In genomic region chr11:86628448-86628847, GRCm38 (mm10) we compare ENCODE assay signal across 26 mouse cellular contexts. TPM values are rescaled to one million over a fixed set of nuclear protein-coding genes. Genes with fewer than 3 reads are reported as not detected.
A peak's percentile ranks its signal among the peaks of the same experiment; 100 is the strongest.
DNase-seq lines count a peak whose midpoint lies in the region; ATAC-seq and TF ChIP-seq lines count a peak whose summit lies in the region.
"Had no signal": no experiment of that assay in that cellular context is flagged by ENCODE, and none has a peak within 500 bp of the region (broad histone marks: within the 10 kb centered on the region; RNA-seq: fewer than 3 reads in every experiment).

No protein-coding gene starts in this region.

- H3K4me2 ChIP-seq in kidney, embryonic 16.5 days (replicated peaks; ENCODE audit: low read depth, low read length): no peak overlapping the region
- no peak overlapping the region for H3K4me2 ChIP-seq in kidney, embryonic 14.5 days (replicated peaks; ENCODE audit: low read depth, low read length)
- H3K4me2 ChIP-seq in liver, embryonic 12.5 days: 0 out of 2 replicates have a peak overlapping the region, but pooled peaks have one; percentile 8
- no peak overlapping the region for H3K4me2 ChIP-seq in liver, postnatal 0 days (ENCODE audit: low read depth, low read length)
- no peak overlapping the region for H3K4me2 ChIP-seq in forebrain, embryonic 11.5 days (ENCODE audit: low read depth, low read length, severe bottlenecking)
- H3K4me2 ChIP-seq: forebrain, embryonic 15.5 days; hindbrain, embryonic 15.5 days; kidney, embryonic 15.5 days; midbrain, embryonic 12.5 days; neural tube, embryonic 13.5 days had no signal

- peak; percentile 46; the same call in 1 of the 2 replicates for ATAC-seq in kidney, embryonic 16.5 days (ENCODE audit: low FRiP score, low TSS enrichment)
- ATAC-seq in kidney, embryonic 14.5 days (ENCODE audit: low FRiP score, low TSS enrichment): no peak
- ATAC-seq in liver, embryonic 12.5 days: peak; percentile 91
- ATAC-seq in liver, postnatal 0 days: no peak
- no peak for ATAC-seq in forebrain, embryonic 11.5 days (replicated peaks; ENCODE audit: low FRiP score)
- ATAC-seq: forebrain, embryonic 15.5 days; inflammation-experienced regulatory T-cells, adult 6 months; lung, postnatal 0 days had no signal

- 0 out of 2 replicates have a peak, but pooled peaks cover 3% of the 10 kb centered on the region for H3K4me1 ChIP-seq in kidney, embryonic 16.5 days (ENCODE audit: insufficient read depth, low read length)
- H3K4me1 ChIP-seq in kidney, embryonic 14.5 days (ENCODE audit: control insufficient read depth, insufficient read depth, low read length): no peaks in the 10 kb centered on the region
- H3K4me1 ChIP-seq in liver, embryonic 12.5 days: peaks cover 56% of the 10 kb centered on the region
- peaks cover 11% of the 10 kb centered on the region; the same call in 1 of the 2 replicates for H3K4me1 ChIP-seq in liver, postnatal 0 days (ENCODE audit: insufficient read depth)
- no peaks in the 10 kb centered on the region for H3K4me1 ChIP-seq in forebrain, embryonic 11.5 days (replicated peaks; ENCODE audit: control insufficient read depth, insufficient read depth, low read length)
- H3K4me1 ChIP-seq: forebrain, embryonic 15.5 days; hindbrain, embryonic 10.5 days; hindbrain, embryonic 15.5 days; kidney, embryonic 15.5 days; midbrain, embryonic 12.5 days; neural tube, embryonic 13.5 days had no signal

- WGBS in kidney, embryonic 16.5 days: 60% methylated on average over 2 of the region's 2 CpGs
- 62% methylated on average over 2 of the region's 2 CpGs for WGBS in kidney, embryonic 14.5 days
- WGBS in liver, embryonic 12.5 days (ENCODE audit: insufficient replicate concordance): 9% methylated on average over 2 of the region's 2 CpGs
- whole genome bisulfite sequencing in liver, postnatal 0 days (ENCODE audit: insufficient replicate concordance): 43% methylated on average over 2 of the region's 2 CpGs
- 88% methylated on average over 2 of the region's 2 CpGs for WGBS in forebrain, embryonic 11.5 days

- H3K27ac ChIP-seq in kidney, embryonic 16.5 days (ENCODE audit: low read length): no peak overlapping the region
- no peak overlapping the region for H3K27ac ChIP-seq in kidney, embryonic 14.5 days (ENCODE audit: low read depth, low read length)
- H3K27ac ChIP-seq in liver, embryonic 12.5 days: peak overlapping the region; percentile 82
- H3K27ac ChIP-seq in liver, postnatal 0 days (ENCODE audit: low read depth): peak overlapping the region; percentile 60
- no peak overlapping the region for H3K27ac ChIP-seq in forebrain, embryonic 11.5 days (ENCODE audit: low read depth, low read length)
- H3K27ac ChIP-seq: forebrain, embryonic 15.5 days; gastrocnemius, adult 2 months; hindbrain, embryonic 10.5 days; hindbrain, embryonic 15.5 days; kidney, embryonic 15.5 days; midbrain, embryonic 12.5 days; neural tube, embryonic 13.5 days had no signal

- no peak for DNase-seq in liver, postnatal 0 days
- DNase-seq in ovary, adult 18-20 months (ENCODE audit: low spot score): no peak
- DNase-seq in neural tube, embryonic 10.5 days (ENCODE audit: extremely low spot score, low spot score): no peak
- no peak for DNase-seq in forebrain, embryonic 11.5 days (ENCODE audit: low spot score)
- DNase-seq: cerebellum, adult 8-10 months; cerebellum, postnatal 36 days; gastrocnemius, adult 2 months; heart, postnatal 14 days; kidney, adult 11 months; kidney, postnatal 36 days; lung, adult 18-20 months; lung, postnatal 4 days had no signal

- H3K9me3 ChIP-seq in kidney, embryonic 16.5 days (ENCODE audit: low read length): no peaks in the 10 kb centered on the region
- H3K9me3 ChIP-seq in kidney, embryonic 14.5 days (ENCODE audit: control insufficient read depth, low read length): no peaks in the 10 kb centered on the region
- H3K9me3 ChIP-seq in liver, embryonic 12.5 days (replicated peaks): no peaks in the 10 kb centered on the region
- H3K9me3 ChIP-seq in liver, postnatal 0 days (ENCODE audit: low read length): no peaks in the 10 kb centered on the region
- no peaks in the 10 kb centered on the region for H3K9me3 ChIP-seq in forebrain, embryonic 11.5 days (ENCODE audit: control insufficient read depth, low read length)
- H3K9me3 ChIP-seq: forebrain, embryonic 15.5 days; G1E; hindbrain, embryonic 10.5 days; hindbrain, embryonic 15.5 days; kidney, embryonic 15.5 days; megakaryocyte, embryonic 14.5 days; midbrain, embryonic 12.5 days; neural tube, embryonic 13.5 days had no signal

- H3K36me3 ChIP-seq in kidney, embryonic 16.5 days (ENCODE audit: insufficient read depth, low read length): peaks cover 7% of the 10 kb centered on the region; the same call in 1 of the 2 replicates
- peaks cover 6% of the 10 kb centered on the region; the same call in 1 of the 2 replicates for H3K36me3 ChIP-seq in kidney, embryonic 14.5 days (ENCODE audit: control insufficient read depth, insufficient read depth, low read length)
- peaks cover 56% of the 10 kb centered on the region for H3K36me3 ChIP-seq in liver, embryonic 12.5 days
- peaks cover 10% of the 10 kb centered on the region for H3K36me3 ChIP-seq in liver, postnatal 0 days (replicated peaks; ENCODE audit: insufficient read depth, low read length)
- no peaks in the 10 kb centered on the region for H3K36me3 ChIP-seq in forebrain, embryonic 11.5 days (ENCODE audit: control insufficient read depth, insufficient read depth, low read length)
- H3K36me3 ChIP-seq: forebrain, embryonic 15.5 days had no signal

- no peak for TF ChIP-seq EP300 in liver, postnatal 0 days (IDR thresholded peaks at IDR 0.05; ENCODE audit: low read depth)

- no peak for TF ChIP-seq CTCF in liver, postnatal 0 days (IDR thresholded peaks at IDR 0.05; ENCODE audit: low read depth)

- H3K27me3 ChIP-seq in kidney, embryonic 16.5 days (ENCODE audit: insufficient read depth, low read length): no peaks in the 10 kb centered on the region
- no peaks in the 10 kb centered on the region for H3K27me3 ChIP-seq in kidney, embryonic 14.5 days (ENCODE audit: control insufficient read depth, insufficient read depth, low read length)
- H3K27me3 ChIP-seq in liver, embryonic 12.5 days (replicated peaks): no peaks in the 10 kb centered on the region
- H3K27me3 ChIP-seq in liver, postnatal 0 days (ENCODE audit: insufficient read depth, low read length): no peaks in the 10 kb centered on the region
- no peaks in the 10 kb centered on the region for H3K27me3 ChIP-seq in forebrain, embryonic 11.5 days (ENCODE audit: control insufficient read depth, insufficient read depth, low read length)
- H3K27me3 ChIP-seq: forebrain, embryonic 15.5 days; hindbrain, embryonic 15.5 days; kidney, embryonic 15.5 days; megakaryocyte, embryonic 14.5 days; midbrain, embryonic 12.5 days; neural tube, embryonic 13.5 days had no signal

- no peak overlapping the region for H3K9ac ChIP-seq in kidney, embryonic 16.5 days (replicated peaks; ENCODE audit: low read length)
- no peak overlapping the region for H3K9ac ChIP-seq in kidney, embryonic 14.5 days (ENCODE audit: low read depth, low read length)
- H3K9ac ChIP-seq in liver, embryonic 12.5 days: peak overlapping the region; percentile 31; the same call in 1 of the 2 replicates
- no peak overlapping the region for H3K9ac ChIP-seq in liver, postnatal 0 days (replicated peaks)
- H3K9ac ChIP-seq in forebrain, embryonic 11.5 days (ENCODE audit: low read length): no peak overlapping the region
- H3K9ac ChIP-seq: forebrain, embryonic 15.5 days; hindbrain, embryonic 15.5 days; kidney, embryonic 15.5 days; midbrain, embryonic 12.5 days; neural tube, embryonic 13.5 days had no signal

- no peak overlapping the region for H3K4me3 ChIP-seq in kidney, embryonic 16.5 days (ENCODE audit: low read length)
- no peak overlapping the region for H3K4me3 ChIP-seq in kidney, embryonic 14.5 days (ENCODE audit: low read length)
- no peak overlapping the region for H3K4me3 ChIP-seq in liver, embryonic 12.5 days
- no peak overlapping the region for H3K4me3 ChIP-seq in liver, postnatal 0 days (ENCODE audit: low read depth, low read length)
- no peak overlapping the region for H3K4me3 ChIP-seq in forebrain, embryonic 11.5 days (ENCODE audit: low read depth, low read length)
- H3K4me3 ChIP-seq: forebrain, embryonic 15.5 days; gastrocnemius, adult 2 months; hindbrain, embryonic 10.5 days; hindbrain, embryonic 15.5 days; kidney, embryonic 15.5 days; megakaryocyte, embryonic 14.5 days; midbrain, embryonic 12.5 days; myocyte; neural tube, embryonic 13.5 days had no signal

RNA-seq across cellular contexts. Expression of gene Vmp1, which starts 55.2 kb away (rescaled TPM):
- polyA plus RNA-seq in kidney, embryonic 16.5 days (2015; fragmentation: Nextera tagmentation; extraction: Ambion mirVana): 172 and 173 TPM in 2 replicates
- 139 and 141 TPM in 2 replicates for polyA plus RNA-seq in kidney, embryonic 14.5 days (2014; fragmentation: Nextera tagmentation; extraction: Ambion mirVana)
- polyA plus RNA-seq in liver, embryonic 12.5 days (2016; fragmentation: Nextera tagmentation; extraction: Ambion mirVana): 102 and 110 TPM in 2 replicates
- 110 and 125 TPM in 2 replicates for polyA plus RNA-seq in liver, postnatal 0 days (2015; fragmentation: Nextera tagmentation; extraction: Ambion mirVana)
- polyA plus RNA-seq in forebrain, embryonic 11.5 days (2014; fragmentation: Nextera tagmentation; extraction: Ambion mirVana): 82.6 and 89.4 TPM in 2 replicates

RNA-seq across cellular contexts. Expression of gene Ptrh2, which starts 55.3 kb away (rescaled TPM):
- polyA plus RNA-seq in kidney, embryonic 16.5 days (2015; fragmentation: Nextera tagmentation; extraction: Ambion mirVana): 33.1 and 35.6 TPM in 2 replicates
- polyA plus RNA-seq in kidney, embryonic 14.5 days (2014; fragmentation: Nextera tagmentation; extraction: Ambion mirVana): 38.6 and 41.1 TPM in 2 replicates
- 26.1 and 26.8 TPM in 2 replicates for polyA plus RNA-seq in liver, embryonic 12.5 days (2016; fragmentation: Nextera tagmentation; extraction: Ambion mirVana)
- 12.7 and 13.3 TPM in 2 replicates for polyA plus RNA-seq in liver, postnatal 0 days (2015; fragmentation: Nextera tagmentation; extraction: Ambion mirVana)
- polyA plus RNA-seq in forebrain, embryonic 11.5 days (2014; fragmentation: Nextera tagmentation; extraction: Ambion mirVana): 43.2 and 44.8 TPM in 2 replicates

Comparison
In these comparisons a context has a peak if more than half of its experiments do, and no peak if none do; other contexts are left out.
1. ATAC-seq: peak in kidney, embryonic 16.5 days (single experiment) and liver, embryonic 12.5 days (single experiment); none in kidney, embryonic 14.5 days (single experiment), liver, postnatal 0 days (single experiment) and forebrain, embryonic 11.5 days (single experiment).
2. H3K27ac ChIP-seq: peak in liver, embryonic 12.5 days (single experiment) and liver, postnatal 0 days (single experiment); none in kidney, embryonic 16.5 days (single experiment), kidney, embryonic 14.5 days (single experiment) and forebrain, embryonic 11.5 days (single experiment).